Mouse (Mus musculus) lung, embryonic 14.5 days (tissue): ENCODE measurements around the gene Tdgf1. TPM values are rescaled to one million over a fixed set of nuclear protein-coding genes. Genes with fewer than 3 reads are reported as not detected.

Source experiments
- ATAC-seq: fragments of 200-750 bp; cut with Nextera tagmentation; 2 replicates; pipeline ENCODE4 v1.8.0; 2017; ENCODE audit warnings: mild to moderate bottlenecking, moderate TSS enrichment, moderate library complexity; ENCODE audit not compliant: insufficient read depth
- DNase-seq: peaks from one replicate; pipeline ENCODE4 v3.0.0-alpha.2; 2015
- H3K27ac ChIP-seq: fragments of 300-500 bp; sonication (generic); 2 replicates; pipeline ENCODE4 v1.5.1; 2014; ENCODE audit warnings: low read depth, mild to moderate bottlenecking, moderate library complexity
- H3K27me3 ChIP-seq: fragments of 300-500 bp; sonication (generic); 2 replicates; pipeline ENCODE4 v1.6.1; 2014; ENCODE audit warnings: low read length, control low read depth; ENCODE audit not compliant: insufficient read depth
- H3K36me3 ChIP-seq: fragments of 300-500 bp; sonication (generic); 2 replicates; pipeline ENCODE4 v1.6.1; 2014; ENCODE audit warnings: control low read depth; ENCODE audit not compliant: insufficient read depth
- H3K4me1 ChIP-seq: fragments of 300-500 bp; sonication (generic); 2 replicates; pipeline ENCODE4 v1.6.1; 2014; ENCODE audit warnings: antibody characterized with exemption, control low read depth; ENCODE audit not compliant: insufficient read depth
- H3K4me2 ChIP-seq: fragments of 300-500 bp; sonication (generic); 2 replicates; pipeline ENCODE4 v1.6.1; 2014; ENCODE audit warnings: mild to moderate bottlenecking
- H3K4me3 ChIP-seq: fragments of 300-500 bp; sonication (generic); 2 replicates; pipeline ENCODE4 v1.5.1; 2014; ENCODE audit warnings: low read depth, low read length
- H3K9ac ChIP-seq: fragments of 300-500 bp; sonication (generic); 2 replicates; pipeline ENCODE4 v1.6.1; 2014
- H3K9me3 ChIP-seq: fragments of 300-500 bp; sonication (generic); 2 replicates; pipeline ENCODE4 v1.6.1; 2016; ENCODE audit warnings: low read depth, low read length, control low read depth
- CTCF ChIP-seq: IDR thresholded peaks from 2 replicates; pipeline ENCODE4 v1.5.1; 2016; ENCODE audit warnings: antibody characterized with exemption, low read depth
- WGBS: fragments of 180-500 bp; shearing (Covaris S2); extraction: QIAGEN DNeasy Blood & Tissue Kit; methylation state at CpG from one replicate; pipeline ENCODE4 v1.1.7; 2014; 5-methylcytosine and 5-hydroxymethylcytosine counted together
- polyA plus RNA-seq: library from polyadenylated mRNA; unstranded; fragments of >200 nt; fragmentation: Nextera tagmentation; extraction: Ambion mirVana; gene quantifications from 2 replicates; pipeline ENCODE4 v1.2.1, GENCODE M21; 2014

Gene Tdgf1
- polyA plus RNA-seq, 1 experiment from 2014 or later: not detected

DNA sequence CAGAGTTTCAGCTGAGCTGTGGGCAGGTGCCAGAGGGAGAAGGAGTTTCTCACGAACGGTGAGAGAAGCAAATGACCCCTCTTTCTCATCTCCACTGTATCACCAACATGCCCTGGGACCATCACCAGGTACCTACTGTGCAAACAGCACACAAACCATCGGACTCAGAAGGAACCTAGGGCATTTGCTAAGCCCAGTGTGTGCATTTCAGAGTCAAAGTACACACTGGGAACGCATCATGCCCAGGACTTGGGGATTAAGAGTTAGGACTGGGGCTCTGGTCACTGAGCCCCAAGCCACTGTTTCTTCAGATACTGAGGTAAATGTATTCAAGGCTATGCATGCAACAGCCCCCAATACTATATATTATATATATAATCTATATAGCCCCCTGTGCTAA lies 41.4 kb upstream of the Tdgf1 start:
- Histone ChIP-seq H3K27ac (no peak overlapping the region), H3K4me3 (no peak overlapping the region), H3K9me3 (no peaks in the 10 kb centered on the region), H3K4me1 (no peaks in the 10 kb centered on the region), H3K9ac (no peak overlapping the region), H3K27me3 (no peaks in the 10 kb centered on the region), H3K4me2 (no peak overlapping the region), H3K36me3 (no peaks in the 10 kb centered on the region)
- ATAC-seq (no peak), DNase-seq (no peak)
- WGBS: 51% methylated on average over 4 of the region's 4 CpGs
- no peak for TF ChIP-seq CTCF

DNA sequence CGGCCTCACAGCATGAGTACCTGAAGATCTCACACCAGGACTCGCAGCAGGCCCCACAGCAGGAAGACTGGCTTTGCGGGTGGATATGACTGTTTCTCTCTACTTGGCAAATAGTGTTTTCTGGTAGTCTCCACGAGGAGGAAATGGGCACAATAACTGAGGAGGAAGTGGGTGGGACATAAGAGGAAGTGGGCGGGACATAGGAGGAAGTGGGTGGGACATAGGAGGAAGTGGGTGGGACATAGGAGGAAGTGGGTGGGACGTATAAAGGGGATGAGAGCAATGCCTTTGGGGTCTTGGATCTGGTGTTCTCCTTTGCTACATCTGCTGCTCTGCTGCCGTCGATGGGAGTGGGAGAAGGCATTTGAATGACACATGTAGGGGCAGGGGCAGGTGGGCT lies 40.0 kb upstream of the Tdgf1 start:
- Histone ChIP-seq H3K4me2 (no peak overlapping the region), H3K9me3 (no peaks in the 10 kb centered on the region), H3K36me3 (no peaks in the 10 kb centered on the region), H3K4me1 (no peaks in the 10 kb centered on the region), H3K27ac (no peak overlapping the region), H3K4me3 (no peak overlapping the region), H3K27me3 (no peaks in the 10 kb centered on the region), H3K9ac (no peak overlapping the region)
- DNase-seq (no peak), ATAC-seq (no peak)
- TF ChIP-seq CTCF: no peak
- WGBS: 79% methylated on average over 8 of the region's 8 CpGs

DNA sequence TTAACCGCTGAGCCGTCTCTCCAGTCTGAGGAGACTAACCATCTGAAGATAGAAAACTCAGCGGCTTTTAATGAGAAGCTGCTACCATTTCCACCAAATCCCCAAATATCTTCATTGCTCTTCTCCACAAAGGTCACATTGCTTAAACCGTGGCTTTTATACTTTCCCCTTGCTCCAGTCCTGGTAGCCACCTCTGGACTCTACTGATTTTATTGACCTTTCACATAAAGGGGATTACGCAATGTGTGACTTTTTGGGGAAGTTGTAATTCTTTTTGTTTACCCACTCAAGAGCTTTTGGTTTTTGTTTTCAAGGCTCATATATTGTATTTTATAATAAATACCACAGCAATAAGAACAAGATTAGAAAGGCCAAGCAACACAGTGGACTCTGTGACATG lies 39.6 kb upstream of the Tdgf1 start:
- Histone ChIP-seq H3K27me3 (no peaks in the 10 kb centered on the region), H3K4me2 (no peak overlapping the region), H3K4me3 (no peak overlapping the region), H3K4me1 (no peaks in the 10 kb centered on the region), H3K36me3 (no peaks in the 10 kb centered on the region), H3K9me3 (no peaks in the 10 kb centered on the region), H3K27ac (no peak overlapping the region), H3K9ac (no peak overlapping the region)
- ATAC-seq: no peak
- no peak for DNase-seq
- TF ChIP-seq CTCF: no peak
- 88% methylated on average over 5 of the region's 5 CpGs for WGBS

DNA sequence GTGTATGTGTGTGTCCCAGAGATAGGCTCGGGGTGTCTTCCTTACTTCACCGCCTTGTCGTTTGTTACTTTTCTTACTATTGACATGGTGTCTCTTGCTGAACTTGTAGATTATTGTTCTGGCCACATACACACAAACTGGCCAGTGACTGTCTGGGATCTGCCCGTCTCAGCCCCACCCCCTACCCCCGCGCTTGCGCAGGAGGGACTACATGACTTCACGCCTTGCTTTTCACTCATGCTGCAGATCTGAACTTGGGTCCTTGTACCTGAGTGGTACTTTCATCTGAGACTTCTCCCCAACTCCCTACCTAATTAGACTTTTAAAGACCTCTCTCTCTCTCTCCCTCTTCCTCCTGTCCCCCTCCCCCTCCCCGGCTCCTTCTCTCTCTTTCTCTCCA lies 38.1 kb upstream of the Tdgf1 start:
- Histone ChIP-seq H3K9ac (no peak overlapping the region), H3K27me3 (no peaks in the 10 kb centered on the region), H3K9me3 (no peaks in the 10 kb centered on the region), H3K4me1 (no peaks in the 10 kb centered on the region), H3K27ac (no peak overlapping the region), H3K4me3 (no peak overlapping the region), H3K36me3 (no peaks in the 10 kb centered on the region), H3K4me2 (no peak overlapping the region)
- 91% methylated on average over 9 of the region's 9 CpGs for WGBS
- DNase-seq (no peak), ATAC-seq (no peak)
- TF ChIP-seq CTCF: no peak

DNA sequence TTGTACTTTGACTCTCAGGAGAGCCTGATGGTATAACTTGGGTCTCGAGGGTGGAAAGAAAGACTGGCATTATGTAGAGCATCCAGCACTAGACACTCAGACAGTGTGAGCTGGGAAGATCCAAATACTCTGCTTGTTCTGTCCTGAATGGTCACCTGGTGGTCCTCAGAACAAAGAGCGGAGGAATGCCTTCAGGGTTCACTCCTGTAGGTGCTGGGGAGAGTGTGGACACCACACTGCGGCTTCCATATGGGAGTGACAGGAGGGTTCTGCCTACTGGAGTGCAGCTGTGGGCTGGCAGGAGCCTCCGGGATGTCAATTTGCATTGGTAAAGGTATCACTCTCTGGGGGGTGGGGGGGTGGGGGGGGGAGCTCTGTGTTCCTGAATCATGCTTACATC lies 36.4 kb upstream of the Tdgf1 start:
- Histone ChIP-seq H3K4me2 (no peak overlapping the region), H3K4me3 (no peak overlapping the region), H3K27ac (no peak overlapping the region), H3K9me3 (no peaks in the 10 kb centered on the region), H3K4me1 (no peaks in the 10 kb centered on the region), H3K9ac (no peak overlapping the region), H3K27me3 (no peaks in the 10 kb centered on the region), H3K36me3 (no peaks in the 10 kb centered on the region)
- TF ChIP-seq CTCF: no peak
- DNase-seq: no peak
- WGBS: 68% methylated on average over 4 of the region's 4 CpGs
- no peak for ATAC-seq

DNA sequence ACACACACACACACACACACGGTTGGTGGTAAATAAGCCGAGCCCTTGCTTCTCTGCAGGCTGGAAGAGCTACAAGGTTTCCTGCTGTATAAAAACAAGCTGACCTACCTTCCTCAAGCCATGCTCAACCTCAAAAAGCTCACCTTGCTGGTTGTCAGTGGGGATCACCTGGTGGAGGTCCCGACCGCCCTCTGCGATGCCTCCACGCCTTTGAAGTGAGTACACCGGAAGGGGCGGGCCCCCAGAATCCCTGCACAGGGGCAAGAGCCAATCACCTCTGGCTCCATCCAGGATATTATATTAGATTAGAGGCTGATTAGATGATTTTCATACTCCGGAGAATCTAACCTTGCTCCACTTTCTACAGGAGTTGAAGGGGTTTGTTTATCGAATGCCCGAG lies 33.5 kb upstream of the Tdgf1 start:
- Histone ChIP-seq H3K27ac (no peak overlapping the region), H3K27me3 (no peaks in the 10 kb centered on the region), H3K4me3 (no peak overlapping the region), H3K4me2 (no peak overlapping the region), H3K9ac (no peak overlapping the region), H3K36me3 (no peaks in the 10 kb centered on the region), H3K4me1 (no peaks in the 10 kb centered on the region), H3K9me3 (no peaks in the 10 kb centered on the region)
- ATAC-seq (no peak), DNase-seq (no peak)
- 89% methylated on average over 11 of the region's 11 CpGs for WGBS
- TF ChIP-seq CTCF: no peak

DNA sequence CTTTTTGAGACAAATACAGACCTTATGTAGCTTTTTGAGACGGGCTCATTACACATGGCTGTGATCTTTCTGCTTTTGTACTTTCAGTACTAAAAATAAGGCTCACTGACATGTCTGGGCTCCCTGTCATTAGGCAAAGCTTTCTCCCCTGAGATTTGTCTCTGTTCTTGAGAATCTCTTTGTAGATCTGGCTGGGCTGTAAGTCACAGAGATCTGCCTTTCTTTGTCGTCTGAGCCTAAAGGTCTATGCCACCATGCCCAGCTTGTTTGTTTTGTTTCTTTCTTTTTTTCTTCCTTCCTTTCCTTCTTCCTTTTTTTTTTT lies 19.9 kb upstream of the Tdgf1 start:
- DNase-seq (no peak), ATAC-seq (no peak)
- WGBS: 68% methylated on average over 2 of the region's 2 CpGs
- Histone ChIP-seq H3K9ac (no peak overlapping the region), H3K36me3 (no peaks in the 10 kb centered on the region), H3K4me3 (no peak overlapping the region), H3K4me1 (no peaks in the 10 kb centered on the region), H3K27ac (no peak overlapping the region), H3K27me3 (no peaks in the 10 kb centered on the region), H3K9me3 (no peaks in the 10 kb centered on the region), H3K4me2 (no peak overlapping the region)
- no peak for TF ChIP-seq CTCF
